Mouse (Mus musculus): ENCODE results near the gene Lpar6.

Lpar6 gene

DNA sequence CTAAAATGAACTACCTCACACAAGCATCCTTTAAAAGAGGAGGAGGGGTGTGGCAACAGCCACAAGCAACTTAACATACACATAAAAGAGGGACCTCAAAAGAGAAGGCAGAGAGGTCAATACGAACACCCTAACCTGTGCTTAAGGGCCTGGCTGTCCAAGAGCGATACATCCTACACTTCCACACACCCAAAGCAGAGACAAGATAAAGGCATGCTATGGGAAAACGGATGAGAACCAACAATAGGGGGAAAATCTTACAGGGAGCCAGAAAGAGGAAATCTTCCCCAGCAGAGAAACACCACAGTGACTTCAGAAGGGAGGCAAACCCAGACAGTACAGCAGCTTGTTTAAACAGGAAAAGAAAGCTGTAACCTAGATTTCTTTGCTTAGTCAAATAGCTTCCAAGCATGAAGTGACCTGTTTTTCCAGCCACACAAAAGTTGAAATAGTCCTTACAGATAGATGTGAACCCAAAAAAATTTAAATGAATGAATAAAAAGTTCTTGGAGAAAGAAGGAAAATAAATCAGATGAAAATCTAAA lies 17.8 kb downstream of the Lpar6 start:
- DNase-seq (ENCODE audit: low spot score), result no peak

DNA sequence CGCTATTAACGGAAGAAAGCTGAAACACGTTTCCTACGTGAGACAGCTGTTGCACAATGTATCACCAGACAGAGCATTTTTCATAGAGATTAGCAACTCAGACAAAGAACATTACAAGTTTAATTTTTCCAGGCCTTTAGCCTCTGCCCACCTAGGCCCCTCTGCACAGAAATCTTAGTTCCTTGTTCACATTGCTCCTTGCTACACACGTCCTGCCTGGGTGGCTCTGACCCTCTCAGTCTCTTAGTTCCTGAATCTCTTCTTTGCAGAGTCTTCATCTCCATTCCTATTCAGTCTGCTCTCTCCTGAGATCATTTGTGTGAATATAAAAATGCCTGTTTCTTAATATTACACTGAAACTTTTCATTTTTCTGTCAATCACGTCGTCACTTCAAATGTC lies 19.7 kb downstream of the Lpar6 start:
- DNase-seq (ENCODE audit: low spot score), result no peak

DNA sequence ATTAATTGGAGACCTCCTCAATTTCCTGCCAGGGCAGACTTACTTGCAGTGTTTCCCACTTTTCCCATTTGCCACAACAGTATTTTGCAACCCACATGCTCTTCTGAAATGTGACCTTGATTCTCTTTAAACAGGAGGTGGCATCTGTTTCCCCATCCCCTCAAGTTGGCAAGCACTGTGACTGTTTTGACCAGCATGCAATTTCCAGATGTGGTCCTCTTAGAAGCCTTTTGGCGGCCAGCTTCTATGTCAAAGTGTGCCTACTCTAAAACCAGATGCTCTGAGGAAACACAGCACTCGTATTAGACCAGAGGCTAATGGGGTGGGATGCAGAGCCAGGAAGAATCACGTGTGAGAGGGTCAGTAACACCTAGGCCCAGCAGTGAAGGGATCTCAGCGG lies 20.5 kb downstream of the Lpar6 start:
- no peak for DNase-seq (ENCODE audit: low spot score)

DNA sequence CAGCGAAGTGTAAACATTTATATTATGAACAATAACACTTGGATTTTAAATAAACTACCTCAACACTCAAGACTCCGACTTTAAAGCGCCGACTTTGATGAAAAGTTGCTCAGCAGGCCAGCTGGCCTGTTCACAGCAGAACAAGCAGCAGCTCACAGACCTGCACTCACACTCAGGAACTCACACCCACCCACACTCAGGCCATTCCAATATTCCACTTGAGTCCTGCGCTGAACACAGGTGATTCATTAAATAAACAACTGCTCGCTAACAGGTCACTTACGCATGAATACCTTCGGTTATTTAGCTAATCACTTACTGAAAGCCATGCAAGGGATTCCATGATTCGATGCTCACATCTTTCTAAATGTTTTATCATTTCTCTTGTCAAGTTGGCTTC lies 24.5 kb downstream of the Lpar6 start:
- no peak for DNase-seq (ENCODE audit: low spot score)

DNA sequence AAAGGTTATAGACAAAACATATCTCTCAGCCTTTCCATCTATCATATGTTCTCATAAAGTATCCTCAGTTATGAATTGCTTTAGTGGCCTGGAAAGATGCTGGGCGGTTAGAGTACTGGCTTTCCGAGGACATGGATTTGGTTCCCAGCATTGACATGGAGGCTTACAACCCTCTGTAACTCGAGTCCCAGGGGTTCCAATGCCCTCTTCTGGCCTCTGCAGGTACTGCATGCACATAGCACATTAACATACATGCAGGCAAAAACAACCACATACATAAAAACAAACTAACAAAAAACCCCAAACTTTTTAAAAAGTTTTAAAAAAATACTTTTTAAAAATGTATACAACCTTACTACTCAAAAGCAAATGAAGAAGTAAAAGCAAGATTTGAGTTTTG lies 28.5 kb downstream of the Lpar6 start:
- no peak for DNase-seq (ENCODE audit: low spot score)

DNA sequence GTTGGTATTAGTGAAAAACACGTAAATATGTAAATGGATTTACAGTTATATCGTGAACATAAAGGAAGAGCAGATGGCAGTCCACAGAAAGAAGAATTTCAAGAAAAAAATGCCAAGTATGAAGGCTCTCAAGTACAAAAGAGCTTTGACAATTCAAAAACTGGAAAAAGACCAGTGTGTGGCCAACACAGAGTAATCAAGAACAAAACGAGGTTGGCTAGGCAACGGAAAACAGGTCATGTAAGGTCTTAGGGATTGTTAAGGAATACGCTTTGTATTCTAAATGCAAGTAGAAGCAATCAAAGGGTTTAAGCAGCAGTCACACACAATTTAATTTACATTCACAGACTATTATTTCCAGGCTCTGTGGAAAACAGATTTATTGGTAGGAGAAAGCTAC lies 34.1 kb downstream of the Lpar6 start:
- DNase-seq (ENCODE audit: low spot score), result peak; percentile 39

DNA sequence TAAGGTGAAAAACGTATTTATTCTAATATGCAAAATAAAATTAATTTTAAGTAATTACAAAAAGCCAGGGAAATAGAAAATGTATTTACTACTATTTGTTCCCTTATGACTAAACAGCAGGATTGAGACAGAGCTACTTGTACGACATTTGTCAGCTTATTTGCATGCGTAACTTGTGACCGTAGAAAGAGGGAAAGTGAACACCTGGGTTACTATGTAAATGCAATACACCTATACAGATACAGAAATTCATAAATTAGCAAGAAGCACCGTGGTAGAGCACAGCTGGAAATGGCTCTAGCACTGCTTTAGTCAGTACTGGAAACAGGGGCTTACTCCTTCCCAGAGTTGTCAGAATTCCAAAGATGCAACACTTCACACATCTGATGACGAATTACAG lies 41.4 kb downstream of the Lpar6 start:
- no peak for DNase-seq (ENCODE audit: low spot score)

DNA sequence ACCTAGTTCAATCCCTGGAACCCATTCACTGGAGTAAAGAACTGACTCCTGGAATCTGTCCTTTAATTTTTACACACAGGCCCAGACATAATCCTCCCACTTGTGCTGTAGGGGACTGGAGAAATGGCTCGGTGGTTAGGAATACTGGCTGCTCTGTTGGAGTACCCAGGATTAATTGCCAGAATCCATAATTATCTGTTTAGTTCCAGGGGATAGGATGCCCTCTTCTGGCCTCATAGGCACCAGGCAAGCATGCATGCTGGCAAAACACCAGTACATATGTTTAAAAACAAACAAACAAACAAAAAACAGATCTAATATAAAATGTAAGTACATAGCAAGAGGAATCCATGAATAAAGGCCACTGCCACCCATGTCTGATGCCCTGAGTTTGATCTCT lies 43.3 kb downstream of the Lpar6 start:
- peak; percentile 24 for DNase-seq (ENCODE audit: low spot score)

DNA sequence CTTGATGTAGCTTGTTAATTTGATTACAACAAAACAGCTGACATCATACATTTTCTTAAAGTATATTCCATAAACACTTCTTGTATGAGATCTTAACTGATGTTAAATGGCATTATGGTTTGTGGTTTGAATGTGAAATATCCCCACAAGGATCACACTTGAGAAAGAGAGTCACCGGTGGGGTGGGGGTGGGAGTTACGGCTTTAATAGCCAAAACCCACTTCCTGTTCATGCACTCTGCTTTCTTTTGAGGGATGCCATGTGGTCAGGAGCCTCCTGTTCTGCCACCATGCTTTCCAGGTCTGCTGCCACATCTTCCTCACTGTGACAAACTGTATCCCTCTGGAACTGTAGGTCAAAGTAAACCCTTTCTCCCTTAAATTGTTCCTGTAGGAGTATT lies 52.2 kb downstream of the Lpar6 start:
- DNase-seq (ENCODE audit: low spot score), result no peak

DNA sequence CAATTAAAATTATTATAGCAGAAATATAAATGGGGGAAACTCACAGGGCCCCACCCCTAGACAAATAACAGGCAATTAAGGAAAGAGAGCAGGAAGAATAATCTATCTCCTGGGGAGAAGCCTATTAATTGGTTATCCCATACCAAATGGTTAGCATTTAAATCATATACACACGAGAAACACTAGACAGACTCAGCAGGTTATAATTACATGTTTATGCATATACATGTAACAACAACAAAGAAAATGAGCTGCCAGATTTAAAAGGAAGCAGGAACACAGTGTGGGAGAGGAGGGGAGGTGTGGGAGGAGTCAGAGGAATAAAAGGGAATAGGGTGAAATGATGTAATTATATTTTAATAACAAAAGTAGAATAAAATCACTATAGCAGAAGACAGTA lies 54.7 kb downstream of the Lpar6 start:
- DNase-seq (ENCODE audit: low spot score), result no peak
